Mouse (Mus musculus): ENCODE data around the gene Kif2a. TPM values are rescaled to one million over a fixed set of nuclear protein-coding genes. Genes with fewer than 3 reads are reported as not detected.
"Not testable (repeated sequence)": the region's sequence is repeated elsewhere in the genome, so short reads cannot be mapped to it uniquely, and the experiment has no call there.

The Kif2a gene
- polyA plus RNA-seq, 1 experiment from 2014 or later = 57.4 TPM

DNA sequence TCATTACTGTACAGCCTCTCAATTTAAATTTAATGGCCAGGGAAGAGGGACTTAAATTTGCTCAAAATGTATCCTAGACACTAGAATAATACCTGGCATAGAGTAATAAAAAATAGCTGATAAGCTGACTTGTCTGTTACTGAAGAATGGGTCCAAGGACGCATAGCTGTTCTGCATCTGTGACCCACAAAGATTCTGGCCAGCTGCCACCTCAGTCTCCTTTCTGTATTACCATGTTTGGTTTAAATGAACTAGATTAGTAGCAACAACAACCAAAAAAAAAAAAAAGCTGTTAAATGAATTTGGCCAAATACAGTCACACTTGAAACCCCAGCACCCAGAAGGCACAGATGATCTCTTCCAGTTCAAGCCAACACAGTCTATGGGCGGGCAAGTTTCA, 92.7 kb downstream of the Kif2a start:
- 99% methylated on average over 2 of the region's 2 CpGs for whole genome bisulfite sequencing
- Histone ChIP-seq H3K36me3 (ENCODE audit: control insufficient read depth, insufficient read depth, low read length) (no peaks in the 10 kb centered on the region), H3K4me1 (ENCODE audit: control insufficient read depth, insufficient read depth, low read length) (no peaks in the 10 kb centered on the region), H3K27me3 (ENCODE audit: control insufficient read depth, insufficient read depth, low read length) (no peaks in the 10 kb centered on the region), H3K9ac (replicated peaks; ENCODE audit: low read depth, low read length) (no peak overlapping the region), H3K4me3 (ENCODE audit: low read depth, low read length) (no peak overlapping the region), H3K9me3 (ENCODE audit: control insufficient read depth, low read length) (no peaks in the 10 kb centered on the region), H3K4me2 (ENCODE audit: low read depth, low read length) (no peak overlapping the region), H3K27ac (ENCODE audit: low read depth, low read length) (no peak overlapping the region)
- ATAC-seq (ENCODE audit: low read depth) = no peak

DNA sequence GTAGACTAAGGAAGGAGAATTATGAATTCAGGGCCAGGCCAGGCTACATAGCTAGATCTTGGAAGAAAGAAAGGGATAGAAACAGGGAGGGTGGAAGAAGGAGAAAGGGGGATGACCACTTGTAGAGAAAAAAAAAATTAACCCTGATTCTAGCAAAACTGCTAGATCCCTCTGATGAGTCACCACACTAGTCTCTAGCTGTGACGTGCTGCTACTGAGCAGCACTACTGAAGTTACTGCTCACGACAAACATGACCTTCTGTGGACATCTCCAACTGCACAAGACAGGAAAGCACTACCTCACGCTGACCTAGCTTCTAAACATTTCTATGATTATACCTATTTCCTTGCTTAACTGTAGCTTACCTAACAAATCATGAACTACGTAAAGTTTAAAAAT, 93.6 kb downstream of the Kif2a start:
- no peak overlapping the region for H3K4me2 ChIP-seq (ENCODE audit: low read depth, low read length)
- 94% methylated on average over 4 of the region's 4 CpGs for WGBS
- no peaks in the 10 kb centered on the region for H3K27me3 ChIP-seq (ENCODE audit: control insufficient read depth, insufficient read depth, low read length)
- H3K27ac ChIP-seq (ENCODE audit: low read depth, low read length) = no peak overlapping the region
- no peaks in the 10 kb centered on the region for H3K36me3 ChIP-seq (ENCODE audit: control insufficient read depth, insufficient read depth, low read length)
- H3K9me3 ChIP-seq (ENCODE audit: control insufficient read depth, low read length) = no peaks in the 10 kb centered on the region
- H3K4me1 ChIP-seq (ENCODE audit: control insufficient read depth, insufficient read depth, low read length) = no peaks in the 10 kb centered on the region
- H3K9ac ChIP-seq (replicated peaks; ENCODE audit: low read depth, low read length) = no peak overlapping the region
- H3K4me3 ChIP-seq (ENCODE audit: low read depth, low read length) = no peak overlapping the region
- ATAC-seq (ENCODE audit: low read depth) = no peak

DNA sequence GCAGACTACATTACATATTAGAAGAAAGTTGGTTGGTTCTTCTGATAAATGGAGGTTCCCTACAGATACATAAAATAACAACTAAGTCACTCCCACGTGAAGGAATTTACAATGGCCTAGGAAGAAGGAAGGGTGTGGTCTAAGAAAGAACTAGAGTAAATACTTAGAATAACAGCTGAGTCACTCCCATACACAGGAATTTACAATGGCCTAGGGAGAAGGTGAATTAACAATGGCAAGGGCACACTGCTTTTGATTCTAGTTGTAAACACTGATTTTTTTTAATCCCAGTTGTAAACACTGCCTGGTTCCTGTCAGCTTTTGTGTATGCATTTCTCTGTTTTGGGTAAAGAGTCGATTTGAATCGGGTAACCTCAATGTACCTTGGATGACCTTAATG, 96.0 kb downstream of the Kif2a start:
- not testable (repeated sequence) for H3K27me3 ChIP-seq (ENCODE audit: control insufficient read depth, insufficient read depth, low read length); H3K36me3 ChIP-seq (ENCODE audit: control insufficient read depth, insufficient read depth, low read length); H3K4me1 ChIP-seq (ENCODE audit: control insufficient read depth, insufficient read depth, low read length); H3K4me3 ChIP-seq (ENCODE audit: low read depth, low read length); H3K27ac ChIP-seq (ENCODE audit: low read depth, low read length); H3K9me3 ChIP-seq (ENCODE audit: control insufficient read depth, low read length); H3K9ac ChIP-seq (replicated peaks; ENCODE audit: low read depth, low read length); H3K4me2 ChIP-seq (ENCODE audit: low read depth, low read length); ATAC-seq (ENCODE audit: low read depth)
- WGBS = 92% methylated on average over 3 of the region's 3 CpGs

DNA sequence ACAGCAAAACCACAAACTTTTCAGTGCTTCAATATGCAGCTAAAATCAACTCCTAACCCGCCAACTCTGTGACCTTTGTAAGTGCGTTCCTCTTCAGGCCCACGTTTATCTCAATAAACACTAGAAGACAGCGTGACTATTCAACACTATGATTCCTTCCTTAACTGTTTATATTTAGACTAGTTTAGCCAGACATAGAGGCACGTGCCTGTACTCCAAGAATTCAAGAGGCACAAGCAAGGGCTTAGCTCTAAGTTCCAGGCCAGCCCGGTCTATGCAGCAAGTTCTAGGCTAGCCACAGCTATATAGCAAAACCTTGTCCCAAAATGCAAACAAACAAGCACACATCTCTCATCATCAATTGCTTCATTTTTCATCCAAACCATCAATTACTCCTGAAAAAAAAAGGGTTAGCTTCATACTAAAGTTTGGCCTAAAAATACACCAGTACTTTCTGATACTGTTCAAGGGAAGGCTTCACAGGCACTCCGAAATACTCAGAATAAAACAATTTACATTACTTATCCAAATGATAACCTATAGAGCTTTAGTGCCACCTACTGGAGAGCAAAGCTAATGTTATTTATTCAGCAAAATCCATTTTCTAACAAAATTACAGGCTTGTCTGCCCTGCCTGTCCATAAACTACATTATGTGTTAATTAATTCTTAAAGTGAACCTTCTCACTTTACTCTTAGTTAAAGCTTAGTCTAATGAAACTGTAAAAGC, 103.4 kb downstream of the Kif2a start:
- WGBS = 89% methylated on average over 7 of the region's 7 CpGs
- Histone ChIP-seq H3K27me3 (ENCODE audit: control insufficient read depth, insufficient read depth, low read length) (no peaks in the 10 kb centered on the region), H3K4me3 (ENCODE audit: low read depth, low read length) (no peak overlapping the region), H3K9ac (replicated peaks; ENCODE audit: low read depth, low read length) (no peak overlapping the region), H3K36me3 (ENCODE audit: control insufficient read depth, insufficient read depth, low read length) (no peaks in the 10 kb centered on the region), H3K27ac (ENCODE audit: low read depth, low read length) (no peak overlapping the region), H3K4me1 (ENCODE audit: control insufficient read depth, insufficient read depth, low read length) (no peaks in the 10 kb centered on the region), H3K9me3 (ENCODE audit: control insufficient read depth, low read length) (no peaks in the 10 kb centered on the region), H3K4me2 (ENCODE audit: low read depth, low read length) (no peak overlapping the region)
- ATAC-seq (ENCODE audit: low read depth) = 0 out of 2 replicates have a peak, but pooled peaks have one; percentile 54

DNA sequence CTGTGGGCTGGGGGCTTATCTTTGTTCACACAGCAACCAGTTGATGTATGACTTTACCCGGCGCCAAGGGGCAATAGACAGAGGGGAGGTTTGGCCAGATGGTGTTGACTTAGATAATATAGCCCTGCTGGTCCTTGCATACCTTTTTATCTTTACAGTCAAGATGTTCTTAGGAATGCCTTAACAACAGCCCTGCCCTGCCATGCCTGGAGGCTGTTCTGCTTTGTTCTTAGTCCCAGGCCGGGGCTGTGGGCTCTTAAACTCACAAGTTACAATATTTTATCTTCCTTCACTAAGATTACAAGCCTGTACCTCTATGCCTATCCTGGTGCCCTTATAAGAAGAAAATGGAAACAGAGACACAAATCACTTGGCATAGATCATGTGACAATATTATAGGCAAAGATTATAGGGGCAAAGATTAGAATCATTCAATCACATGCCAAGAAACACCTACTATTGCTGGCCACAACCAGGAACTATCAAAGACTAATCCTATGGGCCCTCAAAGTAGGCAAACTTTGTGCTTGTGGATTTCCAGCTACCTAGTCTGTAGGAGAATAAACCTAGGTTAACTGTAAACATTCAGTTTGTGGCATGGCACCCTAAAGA, 108.7 kb downstream of the Kif2a start:
- H3K27me3 ChIP-seq (ENCODE audit: control insufficient read depth, insufficient read depth, low read length) = no peaks in the 10 kb centered on the region
- no peak overlapping the region for H3K4me2 ChIP-seq (ENCODE audit: low read depth, low read length)
- H3K9ac ChIP-seq (replicated peaks; ENCODE audit: low read depth, low read length) = no peak overlapping the region
- no peaks in the 10 kb centered on the region for H3K4me1 ChIP-seq (ENCODE audit: control insufficient read depth, insufficient read depth, low read length)
- H3K4me3 ChIP-seq (ENCODE audit: low read depth, low read length) = no peak overlapping the region
- WGBS = 45% methylated on average over 3 of the region's 3 CpGs
- H3K36me3 ChIP-seq (ENCODE audit: control insufficient read depth, insufficient read depth, low read length) = no peaks in the 10 kb centered on the region
- ATAC-seq (ENCODE audit: low read depth) = no peak
- H3K27ac ChIP-seq (ENCODE audit: low read depth, low read length) = no peak overlapping the region
- no peaks in the 10 kb centered on the region for H3K9me3 ChIP-seq (ENCODE audit: control insufficient read depth, low read length)

DNA sequence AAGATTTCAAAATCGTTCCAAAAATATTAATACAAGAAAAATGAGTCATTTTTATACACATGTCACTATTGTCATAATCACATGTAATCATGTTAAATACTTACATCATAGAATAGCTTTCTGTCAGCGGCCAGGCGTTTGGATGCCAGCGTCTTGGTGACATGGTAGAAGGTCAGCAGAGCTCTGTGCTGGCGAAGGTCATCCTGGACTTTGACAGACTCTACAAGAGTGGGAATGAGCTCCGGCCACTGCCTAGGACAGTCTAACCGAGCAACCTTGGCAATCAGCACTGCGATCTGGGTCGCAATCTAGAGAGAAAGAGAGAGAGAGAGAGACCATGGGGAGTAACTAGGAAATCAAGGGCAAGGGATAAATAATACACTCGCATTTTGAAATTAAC, 111.8 kb downstream of the Kif2a start:
- no peak overlapping the region for H3K27ac ChIP-seq (ENCODE audit: low read depth, low read length)
- H3K4me3 ChIP-seq (ENCODE audit: low read depth, low read length) = no peak overlapping the region
- H3K36me3 ChIP-seq (ENCODE audit: control insufficient read depth, insufficient read depth, low read length) = peaks cover 6% of the 10 kb centered on the region; the same call in 1 of the 2 replicates
- H3K27me3 ChIP-seq (ENCODE audit: control insufficient read depth, insufficient read depth, low read length) = no peaks in the 10 kb centered on the region
- no peak for ATAC-seq (ENCODE audit: low read depth)
- H3K9ac ChIP-seq (replicated peaks; ENCODE audit: low read depth, low read length) = no peak overlapping the region
- no peak overlapping the region for H3K4me2 ChIP-seq (ENCODE audit: low read depth, low read length)
- no peaks in the 10 kb centered on the region for H3K4me1 ChIP-seq (ENCODE audit: control insufficient read depth, insufficient read depth, low read length)
- 97% methylated on average over 10 of the region's 10 CpGs for WGBS
- H3K9me3 ChIP-seq (ENCODE audit: control insufficient read depth, low read length) = no peaks in the 10 kb centered on the region

Other genes starting within 250 kb of the Kif2a start
- gene Ipo11, start 85.2 kb downstream of the Kif2a start, polyA plus RNA-seq (2014; fragmentation: Nextera tagmentation; extraction: Ambion mirVana) = 42.4 and 45.1 TPM in 2 replicates
- gene Dimt1, start 75.0 kb downstream of the Kif2a start, polyA plus RNA-seq (2014; fragmentation: Nextera tagmentation; extraction: Ambion mirVana) = 40.3 and 44.7 TPM in 2 replicates